Mouse (Mus musculus): ENCODE data around the gene Vmn1r204. TPM values are rescaled to one million over a fixed set of nuclear protein-coding genes. Genes with fewer than 3 reads are reported as not detected.

Gene Vmn1r204
- polyA plus RNA-seq (2017; shearing (Covaris generic)) = not detected

DNA sequence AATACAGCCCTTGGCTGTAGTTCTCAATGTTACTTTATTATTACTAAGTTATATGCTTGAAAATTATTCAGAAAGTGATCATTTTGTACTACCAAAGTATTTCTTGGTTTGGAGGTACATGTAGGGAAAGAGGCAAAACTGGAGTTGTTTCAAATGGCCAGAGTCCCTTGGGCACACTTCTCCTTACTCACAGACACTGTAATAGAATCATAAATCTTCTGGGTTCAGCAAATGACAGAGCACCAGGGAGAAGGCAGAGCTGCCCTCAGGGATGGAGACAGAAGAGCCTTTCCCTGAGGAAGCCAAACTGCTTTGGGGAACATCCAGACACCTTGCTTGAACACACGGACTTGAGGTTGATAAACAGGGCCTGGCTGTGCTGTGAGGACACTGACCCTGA, at the start of gene Vmn1r204:
TSS of gene Vmn1r204 (plus strand) at position 301 of the 400 bp plus-strand sequence.

GRCm38 (mm10) chr13:22505281-22505680, 47.7 kb upstream of the Vmn1r204 start, which contains the start of gene Vmn1r202:
Gene Vmn1r202, minus strand, starts transcription at chr13:22505381.

DNA sequence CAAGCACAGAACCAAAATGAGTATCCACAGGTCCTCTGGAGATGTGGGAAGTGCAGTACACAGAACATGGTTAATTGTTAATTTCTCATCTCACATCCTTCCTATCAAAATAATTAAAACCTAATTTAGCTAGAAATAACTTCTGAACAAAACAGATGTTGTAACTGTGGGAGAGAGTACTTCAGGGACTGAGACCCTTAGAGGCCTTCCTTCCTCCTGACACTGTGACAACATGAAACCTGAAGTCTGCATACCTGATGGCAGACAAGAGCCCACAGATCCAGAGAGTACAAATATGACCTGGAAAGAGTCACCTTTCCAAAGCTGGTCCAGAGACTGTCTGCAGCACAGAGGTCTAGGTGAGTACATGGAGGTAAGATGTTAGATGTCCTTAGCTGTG, 35.2 kb upstream of the Vmn1r204 start, which contains the start of gene Vmn1r203:
TSS of gene Vmn1r203 (plus strand) at position 301 of the 400 bp plus-strand sequence.

DNA sequence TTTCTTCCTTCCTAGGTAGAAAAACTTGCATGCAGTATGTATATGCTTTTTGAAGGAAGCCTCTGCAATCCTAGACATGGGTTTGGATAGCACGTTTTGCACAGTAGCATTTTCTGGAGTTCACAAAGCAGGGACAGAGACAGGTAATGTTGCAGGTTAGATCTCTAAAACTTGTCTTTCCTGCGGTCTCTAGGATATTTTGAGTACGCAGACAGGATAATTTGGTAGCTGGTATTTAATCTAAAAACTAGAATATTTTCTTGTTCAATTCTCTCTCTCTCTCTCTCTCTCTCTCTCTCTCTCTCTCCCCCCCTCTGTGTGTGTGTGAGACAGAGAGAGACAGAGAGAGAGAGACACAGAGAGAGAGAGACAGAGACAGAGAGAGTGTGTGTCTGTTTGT, 39.9 kb downstream of the Vmn1r204 start, which contains the start of gene Vmn1r205:
TSS of gene Vmn1r205 (minus strand) at position 101 of the 400 bp plus-strand sequence.

Other genes starting within 250 kb of the Vmn1r204 start
- under 1 TPM; 0.07 to 0.15 TPM for gene Vmn1r197, start 228.6 kb upstream of the Vmn1r204 start, polyA plus RNA-seq (2017; shearing (Covaris generic))
- under 1 TPM; 0.10 to 0.34 TPM for gene Vmn1r198, start 202.8 kb upstream of the Vmn1r204 start, polyA plus RNA-seq (2017; shearing (Covaris generic))
- gene Vmn1r199, start 173.4 kb upstream of the Vmn1r204 start, polyA plus RNA-seq (2017; shearing (Covaris generic)) = 1 to 10 TPM in 1 of 2 experiments, not detected in 1; 2.2 TPM
- gene Vmn1r200, start 162.8 kb upstream of the Vmn1r204 start, polyA plus RNA-seq (2017; shearing (Covaris generic)) = under 1 TPM; 0.10 to 0.93 TPM
- gene Vmn1r201, start 81.3 kb upstream of the Vmn1r204 start, polyA plus RNA-seq (2017; shearing (Covaris generic)) = under 1 TPM; 0.04 to 0.06 TPM
- under 1 TPM in 1 of 2 experiments, not detected in 1; 0.06 TPM for gene Vmn1r202, start 47.8 kb upstream of the Vmn1r204 start, polyA plus RNA-seq (2017; shearing (Covaris generic))
- under 1 TPM; 0.16 to 0.28 TPM for gene Vmn1r203, start 35.1 kb upstream of the Vmn1r204 start, polyA plus RNA-seq (2017; shearing (Covaris generic))
- not detected for gene Vmn1r205, start 39.8 kb downstream of the Vmn1r204 start, polyA plus RNA-seq (2017; shearing (Covaris generic))
- not detected for gene Vmn1r206, start 71.1 kb downstream of the Vmn1r204 start, polyA plus RNA-seq (2017; shearing (Covaris generic))
- gene Vmn1r207-ps, start 176.4 kb downstream of the Vmn1r204 start, polyA plus RNA-seq (2017; shearing (Covaris generic)) = under 1 TPM; 0.12 to 0.76 TPM
- gene Vmn1r208, start 224.2 kb downstream of the Vmn1r204 start, polyA plus RNA-seq (2017; shearing (Covaris generic)) = 1 to 10 TPM in 1 of 2 experiments, under 1 TPM in 1; 0.20 to 1.1 TPM

All from inflammation-experienced regulatory T-cells (primary cell).